Mouse (Mus musculus) right cerebral cortex, postnatal 36 days (tissue): ENCODE data around the gene Was.
A peak's percentile ranks its signal among the peaks of the same experiment; 100 is the strongest.
"Not testable (repeated sequence)": the region's sequence is repeated elsewhere in the genome, so short reads cannot be mapped to it uniquely, and the experiment has no call there.

Source experiments
- DNase-seq, 2 experiments: peaks; one replicate each; pipeline ENCODE4 v3.0.0; 2022; ENCODE audit warnings: low spot score in 2 of 2, mixed read lengths in 1 of 2

Gene Was

GRCm38 (mm10) chrX:8074430-8075014 is 15.8 kb downstream of the Was start, which contains the start of gene Suv39h1:
Gene Suv39h1, minus strand, starts transcription at chrX:8074760.
- peak; percentile 90 to 95 for DNase-seq

GRCm38 (mm10) chrX:8073881-8074429 is 16.3 kb downstream of the Was start:
- DNase-seq = no peak

- no peak for DNase-seq
Observed at GRCm38 (mm10) chrX:8069166-8069565, 21.1 kb downstream of the Was start.

GRCm38 (mm10) chrX:8051044-8051781 is 39.1 kb downstream of the Was start:
- DNase-seq = not testable (repeated sequence)

- no peak for DNase-seq
Observed at GRCm38 (mm10) chrX:8033009-8033408, 57.3 kb downstream of the Was start.
